Mouse (Mus musculus): ENCODE results near the gene Slc13a5. TPM values are rescaled to one million over a fixed set of nuclear protein-coding genes. Genes with fewer than 3 reads are reported as not detected.

The Slc13a5 gene
- not detected for polyA plus RNA-seq (2017; shearing (Covaris generic))

GRCm38 (mm10) chr11:72266960-72267560 is at the start of gene Slc13a5:
Gene Slc13a5 (minus strand): TSS chr11:72267222.

GRCm38 (mm10) chr11:72314151-72314895 is 47.3 kb upstream of the Slc13a5 start, which contains the start of gene Fbxo39:
Gene Fbxo39 (plus strand): TSS chr11:72314444.

DNA sequence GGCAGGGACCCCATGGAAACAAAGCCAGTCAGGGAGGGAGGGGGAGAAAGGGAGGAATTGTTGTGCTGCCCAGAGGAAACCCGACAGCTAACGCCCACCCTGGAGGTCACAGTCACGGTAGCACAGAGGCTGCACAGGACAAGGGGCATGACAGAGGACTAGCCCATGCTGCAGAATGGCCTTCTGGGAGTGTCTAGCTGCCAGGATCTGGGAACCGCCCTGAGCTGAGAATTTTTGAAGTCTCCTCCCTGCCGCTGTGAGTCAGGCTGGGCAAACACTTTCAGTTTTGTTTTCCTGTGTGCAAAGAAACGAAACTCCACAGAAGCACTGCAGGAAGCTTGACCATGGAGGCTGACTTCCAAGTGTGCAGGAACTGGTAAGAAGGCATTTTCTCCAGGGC is 34.3 kb upstream of the Slc13a5 start, which contains the start of gene Xaf1:
Gene Xaf1, plus strand, starts transcription at position 296 of the 400 bp plus-strand sequence.

DNA sequence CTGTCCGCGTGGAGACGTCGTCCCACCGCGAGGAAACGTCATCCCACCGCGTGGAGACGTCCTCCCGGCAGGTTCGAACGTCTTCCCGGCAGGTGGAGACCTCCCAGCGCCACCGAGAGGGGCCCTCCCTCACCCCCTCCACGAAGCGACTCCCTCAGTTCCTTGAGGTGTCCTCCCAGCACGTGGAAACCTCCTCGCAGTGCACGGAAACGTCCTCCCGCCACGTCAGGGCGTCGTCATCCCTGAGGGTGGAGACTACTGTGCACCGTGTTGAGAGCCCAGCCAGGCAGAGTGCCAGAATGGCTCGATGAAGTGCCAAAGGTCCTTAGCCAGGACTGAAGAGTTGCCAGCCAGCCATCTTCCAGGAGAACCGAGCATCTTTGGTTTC is 51.6 kb downstream of the Slc13a5 start, which contains the start of gene Med31:
Gene Med31, minus strand, starts transcription at position 183 of the 388 bp plus-strand sequence.

DNA sequence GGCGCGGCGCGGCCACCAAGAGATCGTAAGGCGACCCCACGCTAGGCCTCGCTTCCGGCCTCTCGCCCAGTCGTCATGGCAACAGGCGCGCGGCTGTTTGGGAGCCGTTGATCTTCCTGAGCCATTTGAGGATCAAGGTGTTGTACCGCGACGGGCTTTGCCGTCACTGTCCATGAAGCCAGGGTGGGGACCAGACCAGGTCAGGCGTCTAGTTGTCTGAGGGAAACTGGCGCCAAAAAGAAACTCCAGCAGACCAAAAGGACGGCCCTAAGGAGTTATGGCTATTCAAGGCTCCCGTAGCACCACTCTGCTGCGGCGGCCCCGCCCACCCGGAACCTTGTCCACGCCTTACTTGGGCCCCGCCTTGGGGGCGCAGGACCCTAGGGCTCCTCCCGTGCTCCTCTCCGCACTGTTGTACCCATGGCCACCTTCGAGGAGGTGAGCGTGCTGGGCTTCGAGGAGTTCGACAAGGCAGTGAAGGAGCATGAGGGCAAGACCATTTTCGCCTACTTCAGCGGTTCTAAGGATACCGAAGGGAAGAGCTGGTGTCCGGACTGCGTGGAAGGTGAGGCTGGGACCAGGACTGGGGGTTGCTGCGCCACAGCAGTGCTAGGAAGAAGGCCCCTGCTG is 59.7 kb downstream of the Slc13a5 start, which contains the start of the genes 4933427D14Rik and Txndc17:
Gene 4933427D14Rik, minus strand, starts transcription at position 256 of the 630 bp plus-strand sequence.
Gene Txndc17, plus strand, starts transcription at position 344 of the 630 bp plus-strand sequence.

GRCm38 (mm10) chr11:72206341-72207203 is 60.5 kb downstream of the Slc13a5 start, which contains the start of gene Gm43951:
Gene Gm43951 (minus strand): TSS chr11:72206840.

Other genes starting within 250 kb of the Slc13a5 start
- gene Aipl1, start 229.7 kb downstream of the Slc13a5 start, polyA plus RNA-seq (2017; shearing (Covaris generic)) = 0.15 TPM
- not detected for gene Pimreg, start 225.2 kb downstream of the Slc13a5 start, polyA plus RNA-seq (2017; shearing (Covaris generic))
- not detected for gene Pitpnm3, start 131.4 kb downstream of the Slc13a5 start, polyA plus RNA-seq (2017; shearing (Covaris generic))
- gene Gm43951, start 60.4 kb downstream of the Slc13a5 start, polyA plus RNA-seq (2017; shearing (Covaris generic)) = not detected
- gene 4933427D14Rik, start 59.8 kb downstream of the Slc13a5 start, polyA plus RNA-seq (2017; shearing (Covaris generic)) = 10.4 TPM
- 51.1 TPM for gene Txndc17, start 59.7 kb downstream of the Slc13a5 start, polyA plus RNA-seq (2017; shearing (Covaris generic))
- gene Med31, start 51.6 kb downstream of the Slc13a5 start, polyA plus RNA-seq (2017; shearing (Covaris generic)) = 17.9 TPM
- gene Xaf1, start 34.4 kb upstream of the Slc13a5 start, polyA plus RNA-seq (2017; shearing (Covaris generic)) = 32.4 TPM
- not detected for gene Fbxo39, start 47.2 kb upstream of the Slc13a5 start, polyA plus RNA-seq (2017; shearing (Covaris generic))
- not detected for gene Tekt1, start 95.2 kb upstream of the Slc13a5 start, polyA plus RNA-seq (2017; shearing (Covaris generic))
- not detected for gene Smtnl2, start 144.5 kb upstream of the Slc13a5 start, polyA plus RNA-seq (2017; shearing (Covaris generic))
- gene Ggt6, start 168.3 kb upstream of the Slc13a5 start, polyA plus RNA-seq (2017; shearing (Covaris generic)) = not detected
- gene Mybbp1a, start 174.1 kb upstream of the Slc13a5 start, polyA plus RNA-seq (2017; shearing (Covaris generic)) = 121 TPM
- gene Spns2, start 222.7 kb upstream of the Slc13a5 start, polyA plus RNA-seq (2017; shearing (Covaris generic)) = not detected

Data from naive thymus-derived CD4-positive, alpha-beta T cell, adult 5 months (primary cell).